Mouse (Mus musculus) induced T-regulatory cell, adult 2 months (primary cell): ENCODE results near the gene Nsf.

Experiments
- DNase-seq: peaks from one replicate; pipeline ENCODE4 v3.0.0-alpha.2; 2012; ENCODE audit warnings: low read depth

Gene Nsf

DNA sequence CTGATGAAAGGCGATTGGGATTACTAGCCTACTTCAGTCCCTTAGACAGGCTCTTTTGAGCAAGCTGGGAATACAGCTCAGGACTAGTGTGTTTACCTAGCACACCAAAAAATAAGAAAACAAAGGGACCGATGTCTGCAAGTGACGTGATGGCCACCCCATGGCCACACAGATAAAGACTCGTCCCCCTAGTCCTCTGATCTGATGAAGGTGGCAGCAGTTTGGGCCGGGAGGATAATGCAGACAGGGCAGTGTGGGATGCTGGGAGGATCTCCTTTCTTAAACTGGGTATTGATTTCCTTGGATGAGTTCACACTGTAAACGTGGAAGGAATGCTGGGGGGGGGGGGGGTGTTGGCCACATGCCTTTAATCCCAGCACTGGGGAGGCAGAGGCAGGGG is 13.0 kb downstream of the Nsf start:
- no peak for DNase-seq

DNA sequence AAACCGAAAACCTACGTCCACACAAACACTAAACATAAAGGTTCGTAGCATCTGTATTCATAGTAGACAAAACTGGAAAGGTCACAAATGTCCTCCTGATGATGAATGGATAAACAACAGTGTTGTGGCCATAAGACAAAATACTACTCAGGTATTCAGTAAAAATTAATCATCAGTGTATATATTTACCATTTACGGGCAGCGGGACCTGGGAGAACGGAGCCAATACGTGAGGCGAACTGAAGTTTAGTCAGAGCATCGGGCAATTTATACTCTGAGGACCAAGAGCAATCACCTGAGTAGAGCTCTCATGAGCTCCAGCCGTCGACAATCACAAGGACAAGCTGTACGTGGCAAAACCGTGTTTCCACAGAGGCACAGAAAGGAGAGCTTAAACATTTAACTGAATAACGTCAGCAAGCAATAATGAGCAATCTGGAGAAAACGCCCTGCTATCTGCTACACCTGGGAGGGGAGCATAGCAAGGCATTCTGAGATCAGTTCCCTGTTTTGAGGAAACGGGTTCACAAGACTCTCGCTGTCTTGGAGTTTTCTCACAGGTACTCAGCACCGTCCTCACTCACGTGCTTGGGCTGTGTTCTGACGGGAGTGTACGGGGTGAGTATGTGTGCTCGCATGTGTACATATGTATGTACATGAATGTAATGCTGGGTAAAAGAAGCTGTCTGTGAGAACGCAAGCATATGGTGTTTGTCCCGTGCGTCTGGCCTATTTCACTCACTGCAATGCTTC is 15.7 kb downstream of the Nsf start:
- no peak for DNase-seq

DNA sequence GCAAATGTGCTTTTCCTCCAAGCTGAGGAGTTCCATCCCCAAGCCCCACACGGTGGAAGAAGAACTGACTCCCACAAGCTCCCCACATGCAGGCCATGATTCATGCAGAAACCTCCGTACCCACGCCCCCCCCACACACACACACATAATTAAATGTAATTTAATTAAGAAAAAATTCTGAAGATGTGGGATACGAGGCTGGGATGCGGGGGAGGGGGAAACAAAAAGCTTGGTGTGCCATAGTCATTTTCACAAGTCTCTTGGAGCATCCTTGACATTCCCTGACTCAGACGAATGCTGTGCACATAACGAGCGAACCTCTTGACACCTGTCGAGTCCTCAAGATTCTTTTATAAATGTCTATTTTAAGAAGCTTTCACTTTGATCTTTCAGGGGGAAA is 16.4 kb downstream of the Nsf start:
- no peak for DNase-seq

DNA sequence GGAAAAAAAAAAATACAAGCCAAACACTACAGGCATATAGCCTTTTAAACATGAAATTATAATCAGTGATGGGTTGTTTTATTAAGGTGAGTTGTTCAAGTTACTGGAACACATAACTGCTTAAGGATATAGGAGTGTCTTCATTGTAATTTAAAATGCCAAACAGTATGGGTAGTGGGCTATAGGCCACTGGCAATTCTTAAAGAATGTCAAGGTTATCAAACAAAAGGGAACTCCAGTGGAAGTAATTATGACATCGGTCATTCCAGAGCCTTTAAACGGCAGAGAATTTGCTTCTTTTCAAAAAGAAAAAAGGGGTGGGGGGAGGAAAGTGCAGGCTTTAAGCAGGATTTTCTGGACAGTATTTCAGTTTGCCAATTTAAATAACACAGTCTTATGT is 18.1 kb downstream of the Nsf start:
- no peak for DNase-seq

DNA sequence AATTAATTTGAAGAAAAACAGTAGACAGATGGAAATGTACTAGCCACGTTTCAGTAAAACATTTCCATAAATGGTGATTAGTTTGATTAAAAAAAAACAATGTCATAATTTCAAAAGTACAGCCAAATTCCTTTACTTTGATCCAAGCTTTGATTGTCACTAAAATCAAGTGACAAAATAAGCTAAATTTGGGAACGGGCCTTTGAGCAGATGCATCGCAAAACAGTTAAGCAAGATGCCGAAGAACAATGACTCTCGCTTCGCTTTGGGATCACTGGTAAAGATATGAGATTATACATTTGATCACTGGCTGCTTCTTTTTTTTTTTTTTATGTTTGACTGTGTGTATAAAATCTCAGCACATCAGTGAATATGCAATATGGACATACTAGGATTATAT is 20.0 kb downstream of the Nsf start:
- no peak for DNase-seq

GRCm38 (mm10) chr11:103923957-103924356 is 29.9 kb downstream of the Nsf start:
- DNase-seq = no peak

DNA sequence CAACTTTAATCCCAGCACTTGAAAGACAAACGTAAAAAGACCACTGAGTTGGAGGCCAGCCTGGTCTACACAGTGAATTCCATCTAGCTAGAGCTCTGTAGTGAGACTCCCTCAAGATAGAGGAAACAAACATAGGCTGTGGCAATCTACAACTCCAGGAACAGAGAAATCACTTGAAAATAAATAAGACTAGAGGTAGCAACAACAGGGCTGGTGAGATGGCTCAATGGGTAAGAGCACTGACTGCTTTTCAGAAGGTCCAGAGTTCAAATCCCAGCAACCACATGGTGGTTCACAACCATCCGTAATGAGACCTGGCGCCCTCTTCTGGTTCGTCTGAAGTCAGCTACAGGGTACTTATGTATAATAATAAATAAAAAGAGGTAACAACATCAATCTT is 30.6 kb downstream of the Nsf start:
- no peak for DNase-seq

- no peak for DNase-seq
Measured at GRCm38 (mm10) chr11:103922812-103923211, 31.0 kb downstream of the Nsf start.

- peak; percentile 26 for DNase-seq
Measured at GRCm38 (mm10) chr11:103920665-103921064, 33.2 kb downstream of the Nsf start.

- DNase-seq = no peak
Measured at GRCm38 (mm10) chr11:103916807-103917206, 37.0 kb downstream of the Nsf start.

DNA sequence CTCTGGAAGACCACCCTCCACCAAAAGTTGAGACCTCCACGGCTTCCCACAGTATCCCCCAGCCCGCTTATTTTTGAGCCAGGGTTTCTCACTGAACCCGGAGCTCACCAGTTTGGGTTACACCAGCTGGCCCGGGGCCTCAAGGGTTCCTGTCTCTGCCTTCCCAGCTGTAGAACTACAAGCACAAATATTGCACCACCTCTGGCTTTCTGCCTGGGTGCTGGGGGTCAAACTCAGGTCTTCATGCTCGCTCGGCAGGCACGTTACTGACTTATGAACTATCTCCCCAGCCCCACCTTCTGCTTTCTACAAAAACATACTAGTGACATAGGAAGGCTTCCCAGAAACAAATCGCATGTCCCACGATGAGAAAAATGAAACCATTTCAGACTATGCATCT is 38.2 kb downstream of the Nsf start:
- no peak for DNase-seq

- peak; percentile 78 for DNase-seq
Measured at GRCm38 (mm10) chr11:103910993-103911585, 42.8 kb downstream of the Nsf start.

DNA sequence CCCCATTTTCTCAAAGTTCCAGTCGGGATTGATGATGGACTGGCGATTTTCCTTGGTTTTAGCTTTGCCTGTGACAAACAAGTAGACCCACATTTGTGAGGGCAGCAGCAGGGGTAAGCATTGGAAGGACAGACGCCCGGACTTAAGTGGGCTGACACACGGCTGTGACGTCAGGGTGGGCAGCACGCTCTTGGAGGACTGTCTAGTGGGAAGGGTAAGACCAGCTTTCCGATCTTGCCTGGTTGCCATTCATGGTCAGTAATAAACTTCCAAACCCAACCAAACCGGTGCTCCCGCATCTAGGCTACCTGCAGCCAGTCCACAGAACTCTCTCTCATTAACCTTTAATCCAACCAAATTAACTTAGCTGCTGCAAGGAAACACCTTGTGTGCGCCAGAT is 43.3 kb downstream of the Nsf start:
- no peak for DNase-seq

- DNase-seq = no peak
Measured at GRCm38 (mm10) chr11:103909809-103910208, 44.0 kb downstream of the Nsf start.

DNA sequence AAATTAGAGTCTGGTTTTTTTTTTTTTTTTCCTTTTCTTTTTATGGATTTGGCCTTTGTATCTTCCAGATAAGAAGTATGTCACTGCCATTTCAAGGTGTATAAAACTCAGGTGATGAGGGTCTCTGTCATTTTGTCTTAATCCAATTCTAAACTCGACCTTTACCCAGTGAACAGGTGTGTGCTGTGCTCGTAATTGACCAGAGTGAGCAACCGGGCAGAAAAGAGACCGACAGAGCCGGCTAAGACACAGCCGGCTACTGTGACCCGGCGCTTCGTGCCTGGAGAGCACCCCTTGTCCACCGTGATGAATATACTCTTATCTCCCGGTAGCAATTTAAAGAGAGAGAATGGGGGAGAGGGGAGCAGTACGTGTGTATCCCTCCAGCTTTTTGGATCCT is 44.5 kb downstream of the Nsf start:
- DNase-seq = no peak

DNA sequence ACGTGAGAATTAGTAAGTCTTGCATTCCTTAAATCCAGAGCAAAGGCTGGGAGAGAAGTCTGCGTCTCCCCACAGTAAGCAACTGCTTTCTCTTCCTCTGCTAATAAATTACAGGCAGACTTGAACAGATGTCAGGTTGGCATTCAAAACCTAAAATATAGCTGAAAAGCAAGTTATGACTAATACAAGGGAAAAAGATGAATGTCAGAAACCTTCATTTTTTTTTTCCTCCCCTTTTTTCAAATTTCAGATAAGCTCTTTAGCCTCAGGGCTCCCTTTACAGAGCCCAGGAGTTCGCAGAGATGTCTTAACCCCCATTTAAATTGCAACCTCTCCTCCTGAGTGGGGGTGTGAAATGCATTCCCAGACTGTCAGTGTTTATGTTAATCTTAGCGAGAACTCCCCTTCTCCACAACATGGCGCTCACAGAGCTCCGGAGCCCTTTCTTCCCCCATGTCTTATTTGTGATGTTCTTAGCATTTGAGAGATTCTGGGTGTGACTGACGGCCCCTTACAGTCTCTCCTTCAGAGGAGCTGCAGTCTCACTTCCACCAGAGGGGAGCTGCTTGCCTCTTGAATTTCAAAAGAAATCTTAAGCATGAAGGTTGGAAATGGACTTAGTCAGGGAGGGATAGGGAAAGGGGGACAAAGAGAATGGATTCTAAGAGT is 47.7 kb downstream of the Nsf start:
- no peak for DNase-seq

DNA sequence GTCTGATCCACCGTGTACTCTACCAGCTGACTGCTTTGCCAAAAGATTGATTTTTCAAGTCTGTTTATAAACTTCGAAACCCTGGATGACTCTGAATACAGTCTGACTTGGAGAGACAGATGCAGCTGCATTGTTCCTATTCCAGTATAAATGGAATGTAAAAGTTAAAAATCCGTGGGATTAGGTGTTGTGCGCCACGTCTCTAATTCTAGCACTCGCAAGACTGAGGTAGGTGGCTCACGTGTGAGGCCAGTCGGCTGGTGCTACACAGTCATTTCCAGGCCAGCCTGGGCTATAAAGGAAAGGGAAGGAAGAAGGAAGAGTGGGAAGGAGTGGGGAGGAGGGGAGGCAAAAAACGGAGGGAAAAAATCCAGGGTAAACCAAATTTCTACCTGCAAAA is 48.4 kb downstream of the Nsf start:
- DNase-seq = no peak

DNA sequence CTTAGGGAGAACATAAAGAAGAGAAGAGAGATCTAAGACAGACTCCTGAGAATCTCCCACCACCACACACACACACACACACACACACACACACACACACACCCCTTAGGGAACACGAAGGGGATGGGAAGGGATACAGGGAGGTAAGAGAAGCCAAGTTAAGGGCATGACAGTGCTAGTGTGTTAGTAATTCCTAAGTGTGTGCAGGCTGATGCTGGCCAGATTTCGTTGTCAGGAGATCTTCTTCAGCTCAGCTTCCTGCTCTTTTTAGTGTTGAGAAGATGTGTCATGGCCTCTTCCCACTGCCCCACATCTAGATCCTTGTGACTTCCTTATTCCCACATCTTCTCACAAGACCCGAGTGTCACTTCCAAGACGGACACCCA is 52.3 kb downstream of the Nsf start:
- DNase-seq = no peak

- DNase-seq = no peak
Measured at GRCm38 (mm10) chr11:103900803-103901580, 52.9 kb downstream of the Nsf start.

DNA sequence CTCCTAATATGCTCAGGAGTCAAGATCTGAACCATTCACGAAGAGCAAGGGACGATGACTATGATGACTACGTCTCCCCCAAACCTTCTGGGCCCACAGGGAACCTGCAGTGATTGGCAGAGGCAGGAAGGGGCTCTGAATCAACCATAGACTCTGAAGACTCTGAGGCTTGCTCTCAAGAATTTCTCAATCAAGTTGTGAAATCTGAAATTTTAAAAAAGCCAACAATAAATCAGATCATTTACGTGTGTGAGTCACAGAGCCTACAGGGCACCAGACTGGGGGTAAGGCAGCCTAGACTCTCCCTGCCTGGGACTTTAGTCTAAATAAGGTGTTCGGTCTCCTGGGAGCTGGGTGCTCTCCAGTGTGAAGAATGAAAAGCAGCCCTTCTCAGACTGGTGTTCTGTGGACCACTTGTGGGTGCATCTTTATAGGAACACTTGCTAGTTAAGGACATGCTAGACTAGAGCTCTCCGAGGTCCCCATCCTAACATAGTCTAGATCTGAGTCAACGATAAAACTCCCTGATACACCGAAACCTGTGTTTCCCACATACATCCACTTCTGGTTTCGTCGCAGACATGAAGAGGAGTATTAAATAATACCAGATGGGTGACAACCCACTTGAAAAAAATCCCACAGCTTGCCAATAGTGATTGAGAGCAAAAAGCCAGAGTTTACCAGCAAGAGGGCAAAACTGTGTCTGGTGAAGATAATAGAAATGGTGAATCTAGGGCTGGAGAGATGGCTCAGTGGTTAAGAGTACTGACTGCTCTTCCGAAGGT is 56.7 kb downstream of the Nsf start:
- DNase-seq = no peak

GRCm38 (mm10) chr11:103896056-103896455 is 57.8 kb downstream of the Nsf start:
- DNase-seq = no peak

DNA sequence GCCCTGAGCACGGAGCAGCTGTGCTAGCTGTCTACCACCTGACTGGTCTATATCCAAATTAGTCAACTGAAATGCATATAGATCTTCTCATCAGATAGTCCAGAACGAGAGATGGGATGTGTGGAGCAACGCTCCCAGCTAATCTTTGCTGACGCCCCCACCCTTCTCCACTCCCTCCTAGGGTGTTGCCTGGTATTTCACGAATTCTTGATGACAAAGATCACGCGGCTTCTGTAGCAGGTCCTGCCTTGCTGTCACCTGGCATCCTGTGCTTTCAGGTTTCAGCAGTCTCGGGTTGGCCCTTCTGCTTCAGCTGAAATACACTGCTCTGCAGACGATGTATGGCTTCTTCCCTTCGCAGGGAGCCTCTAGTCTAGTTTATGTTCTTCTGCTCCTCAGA is 61.0 kb downstream of the Nsf start:
- DNase-seq = no peak
